Mouse (Mus musculus): Measurements from ENCODE around the gene Prg4.
A peak's percentile ranks its signal among the peaks of the same experiment; 100 is the strongest.

Gene Prg4

DNA sequence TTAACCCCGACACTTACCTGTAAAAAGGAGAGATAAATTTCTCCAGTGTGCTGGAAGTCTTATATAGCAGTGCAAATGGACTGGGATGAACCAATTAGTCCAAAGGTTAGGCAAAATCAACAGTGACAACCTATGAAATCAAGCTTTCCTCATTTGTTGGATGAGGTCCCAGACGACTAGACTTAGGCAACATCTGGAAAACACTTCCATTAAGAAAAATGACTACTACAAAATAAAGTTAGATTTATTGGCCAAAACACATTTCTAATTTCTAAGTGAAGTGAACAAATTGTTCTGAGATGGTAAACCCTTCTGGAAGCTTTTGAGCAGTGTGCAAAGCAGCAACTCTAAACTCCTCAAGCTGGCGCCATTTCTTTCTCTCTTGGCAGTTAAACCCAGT, at the start of gene Prg4:
Prg4 (minus strand) TSS at position 34 of the 400 bp plus-strand sequence.
- peak; percentile 70 for DNase-seq (ENCODE audit: low read depth, low spot score)

DNA sequence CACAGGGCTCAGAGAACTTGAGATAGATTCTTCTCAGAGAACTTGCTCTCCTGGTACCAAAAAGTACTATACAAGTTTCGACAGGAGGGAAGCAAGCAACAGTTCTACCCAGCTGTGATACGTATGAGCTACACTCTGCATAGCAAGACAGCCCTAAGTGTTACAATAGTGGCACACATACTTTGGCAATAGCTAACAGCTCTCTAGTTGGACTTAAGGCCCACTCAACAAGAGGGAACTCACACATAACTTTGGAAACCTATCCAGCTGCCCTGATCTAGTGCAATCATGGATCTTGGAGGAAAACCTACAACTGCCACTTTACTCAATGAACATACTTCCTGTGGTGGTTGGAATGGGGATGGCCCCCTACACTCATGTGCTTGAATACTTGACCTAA, 47.1 kb upstream of the Prg4 start:
- DNase-seq (ENCODE audit: low read depth, low spot score) = no peak

DNA sequence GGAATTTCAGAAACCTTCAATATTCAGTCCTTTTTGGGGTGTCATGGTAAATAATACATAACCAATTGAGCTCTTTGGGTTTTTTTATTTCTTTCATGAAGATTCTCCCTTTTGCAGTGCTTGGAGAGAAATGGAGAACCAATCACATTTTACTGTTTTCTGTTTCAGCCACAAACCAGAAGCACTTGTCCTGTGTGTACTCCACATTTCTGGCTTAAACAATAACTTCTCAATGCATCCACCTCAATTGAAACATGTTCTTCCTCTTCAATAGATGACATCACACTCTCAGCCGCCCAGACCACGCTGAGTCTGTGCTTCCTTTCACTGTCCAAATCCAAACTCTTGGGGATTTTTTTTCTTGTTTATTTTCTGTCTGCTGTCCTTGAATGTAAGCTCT, 39.8 kb upstream of the Prg4 start:
- no peak for DNase-seq (ENCODE audit: low read depth, low spot score)

DNA sequence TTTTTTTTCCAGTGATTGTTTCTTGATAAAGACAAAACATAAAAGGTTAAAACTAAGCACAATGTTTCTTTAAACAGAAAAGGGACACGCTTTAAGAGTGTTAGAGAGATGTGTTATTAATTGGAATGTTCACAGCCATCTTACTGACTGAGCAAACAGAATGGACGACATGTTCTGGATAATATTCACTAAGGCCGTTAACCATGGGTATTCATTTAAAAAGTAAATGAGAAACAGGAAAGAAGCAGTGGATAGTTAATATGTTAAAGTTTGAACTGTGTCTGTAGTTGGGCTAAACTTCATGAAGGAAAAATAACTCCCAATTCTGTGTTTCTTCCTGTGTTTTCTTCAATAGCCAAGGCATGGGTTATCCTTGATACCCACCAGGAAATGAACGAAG, 37.4 kb upstream of the Prg4 start:
- no peak for DNase-seq (ENCODE audit: low read depth, low spot score)

DNA sequence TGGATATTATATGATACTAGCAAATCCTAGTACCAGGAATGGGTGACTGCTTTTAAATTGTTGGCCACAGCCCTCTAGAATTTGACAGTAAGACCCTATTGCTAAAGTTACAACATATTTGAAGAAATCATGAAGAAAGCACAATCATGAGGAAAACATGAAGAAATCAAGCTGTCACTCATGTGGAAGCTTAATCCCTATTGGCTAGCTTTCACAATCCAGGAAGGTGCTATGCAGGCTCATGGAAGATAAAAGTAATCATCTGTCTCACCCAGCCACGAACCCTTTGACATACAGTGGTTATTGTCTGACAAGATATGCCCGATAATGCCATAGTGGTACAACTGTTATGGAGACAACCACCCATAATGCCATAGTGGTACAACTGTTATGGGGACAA, 32.2 kb upstream of the Prg4 start:
- DNase-seq (ENCODE audit: low read depth, low spot score) = no peak

DNA sequence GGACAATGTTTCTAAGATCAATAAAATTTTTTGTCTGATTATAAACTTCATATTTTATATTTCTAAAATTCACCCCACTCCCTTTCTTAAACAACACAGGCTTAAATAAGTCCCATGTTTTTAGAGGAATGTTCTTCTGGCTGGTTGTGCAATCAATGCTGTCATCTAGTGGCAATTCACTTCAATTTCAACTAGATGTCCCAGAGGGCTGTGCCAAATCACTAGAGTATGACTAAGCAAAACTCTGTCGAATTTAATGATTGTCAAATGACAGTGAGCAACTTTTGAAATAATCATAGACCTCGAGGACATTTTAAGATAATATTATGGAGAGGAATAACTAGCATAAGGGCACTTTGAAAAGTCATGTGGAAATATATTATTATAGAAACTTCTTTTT, 31.7 kb upstream of the Prg4 start:
- peak; percentile 86 for DNase-seq (ENCODE audit: low read depth, low spot score)

DNA sequence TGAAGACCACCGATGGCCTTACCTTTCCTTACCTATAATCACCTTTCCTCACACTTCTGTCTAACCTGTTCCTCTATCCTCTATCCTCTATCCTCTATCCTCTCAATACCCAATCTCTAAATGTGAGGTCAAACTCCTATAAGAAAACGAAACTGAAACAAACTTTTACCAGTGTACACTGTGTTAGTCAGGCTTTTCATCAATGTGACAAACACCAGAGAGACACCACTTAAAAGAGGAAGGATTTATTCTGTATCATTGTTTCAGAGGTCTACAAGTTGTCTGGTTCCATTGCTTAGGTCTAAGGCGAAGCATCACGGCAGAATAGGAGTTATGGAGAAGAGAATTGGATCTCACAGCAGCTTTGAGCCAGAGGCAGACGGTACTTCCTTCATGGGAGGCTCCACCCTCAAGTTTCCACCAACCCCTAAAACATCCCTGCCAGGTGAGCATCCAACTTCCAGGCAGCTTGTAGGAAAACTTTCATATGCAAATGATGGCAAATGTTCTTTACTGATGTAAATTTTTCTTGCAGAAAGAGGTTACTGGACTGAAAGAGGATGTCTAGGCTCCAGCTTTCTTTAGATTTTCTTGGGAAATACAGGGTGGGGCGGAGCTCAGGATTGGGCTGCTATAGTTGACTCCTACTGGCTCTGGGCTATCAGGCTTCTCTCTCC, 30.8 kb upstream of the Prg4 start:
- peak; percentile 19 for DNase-seq (ENCODE audit: low read depth, low spot score)

DNA sequence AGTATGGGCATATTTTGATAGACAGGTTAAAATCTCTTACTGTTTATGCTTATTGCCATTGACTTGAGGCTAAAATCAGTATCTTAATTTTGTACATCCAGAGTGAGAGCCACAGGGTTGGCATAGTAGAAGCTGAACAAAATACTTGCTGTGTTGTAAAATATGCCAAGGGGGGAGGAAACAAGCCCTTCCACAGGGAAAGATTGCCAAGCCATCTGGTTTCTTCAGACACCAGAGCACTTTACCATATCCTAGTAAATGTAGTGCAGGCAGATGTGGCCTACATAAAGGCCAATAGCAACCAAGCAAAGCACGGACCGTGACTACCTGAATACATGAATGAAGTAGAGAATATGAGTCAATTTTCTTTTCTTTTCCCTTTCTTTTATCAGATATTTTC, 23.2 kb upstream of the Prg4 start:
- no peak for DNase-seq (ENCODE audit: low read depth, low spot score)

DNA sequence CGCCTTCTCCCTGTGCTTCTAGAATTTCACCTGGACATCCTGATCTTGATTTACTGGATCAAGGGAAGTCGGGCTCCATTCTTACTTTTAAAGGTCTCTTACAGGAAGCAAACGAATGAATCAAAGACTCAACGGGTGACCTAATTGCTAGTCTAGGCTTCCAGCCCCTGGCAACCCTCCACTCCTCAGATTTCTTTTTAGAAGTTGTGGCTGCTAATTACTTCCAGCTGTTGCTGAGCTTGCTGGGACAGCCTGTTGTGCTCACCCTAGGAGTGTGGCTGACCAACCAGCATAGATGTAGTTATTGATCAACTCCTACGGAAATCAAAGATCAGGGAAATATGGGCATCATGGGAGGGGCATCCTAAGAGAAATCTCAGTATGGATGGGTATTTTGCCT, 14.7 kb upstream of the Prg4 start:
- DNase-seq (ENCODE audit: low read depth, low spot score) = peak; percentile 75

DNA sequence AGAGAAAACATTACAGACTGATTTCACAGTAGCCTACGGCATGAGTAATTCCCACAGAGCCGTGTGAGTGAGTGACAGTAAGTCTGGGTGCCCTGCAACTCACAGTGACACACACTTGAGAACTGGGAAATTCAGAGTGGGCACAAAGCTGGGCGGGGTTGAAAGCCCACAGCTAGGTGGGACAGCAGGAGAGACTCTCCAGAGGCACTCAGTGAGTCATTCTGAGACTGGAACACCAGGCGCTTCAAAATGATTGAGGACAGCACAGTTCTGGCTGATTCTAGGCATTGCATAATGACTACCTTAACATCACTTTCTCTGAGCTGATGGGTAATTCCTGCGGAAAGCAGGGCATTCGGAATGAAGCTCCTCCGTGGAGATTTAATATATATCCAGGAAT, 6.6 kb upstream of the Prg4 start:
- DNase-seq (ENCODE audit: low read depth, low spot score) = peak; percentile 65

DNA sequence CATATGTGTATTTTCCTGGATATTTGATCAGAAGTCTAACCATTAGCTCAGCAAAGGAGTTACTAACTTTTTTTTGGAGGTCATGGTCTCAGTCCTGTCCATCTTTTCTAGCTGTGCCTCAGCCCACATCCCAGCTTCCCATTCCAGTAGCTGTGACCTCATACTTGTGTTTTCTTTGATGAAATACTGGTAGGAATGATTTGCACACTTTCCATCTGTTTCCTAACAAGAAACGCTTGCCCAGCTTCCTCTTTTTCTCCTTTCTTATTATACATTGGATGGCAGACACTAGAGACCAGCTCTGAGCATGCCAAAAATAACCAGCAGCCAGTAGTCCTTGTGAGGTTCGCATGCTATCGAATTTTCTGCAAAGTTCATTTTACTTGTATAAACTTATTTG, 4.0 kb upstream of the Prg4 start:
- no peak for DNase-seq (ENCODE audit: low read depth, low spot score)

DNA sequence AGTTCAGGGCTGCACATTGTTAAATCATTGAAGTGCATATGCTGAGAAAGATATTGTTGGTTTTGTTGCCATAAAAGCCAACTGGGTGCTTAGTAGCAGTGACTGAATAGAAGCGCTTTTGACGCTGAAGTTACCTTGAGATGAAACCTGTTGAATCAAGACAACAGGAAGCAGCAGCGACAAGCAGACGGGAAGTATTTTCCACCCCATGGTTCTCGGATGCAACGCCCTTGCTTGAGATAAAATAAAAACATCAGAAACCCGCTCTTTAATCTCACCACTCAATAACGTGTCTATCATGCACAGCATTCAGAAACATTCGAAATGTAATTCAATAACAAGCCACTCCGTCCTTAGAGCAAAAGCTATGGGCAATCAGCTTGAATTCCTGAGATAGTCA, 601 bp downstream of the Prg4 start:
- DNase-seq (ENCODE audit: low read depth, low spot score) = no peak

DNA sequence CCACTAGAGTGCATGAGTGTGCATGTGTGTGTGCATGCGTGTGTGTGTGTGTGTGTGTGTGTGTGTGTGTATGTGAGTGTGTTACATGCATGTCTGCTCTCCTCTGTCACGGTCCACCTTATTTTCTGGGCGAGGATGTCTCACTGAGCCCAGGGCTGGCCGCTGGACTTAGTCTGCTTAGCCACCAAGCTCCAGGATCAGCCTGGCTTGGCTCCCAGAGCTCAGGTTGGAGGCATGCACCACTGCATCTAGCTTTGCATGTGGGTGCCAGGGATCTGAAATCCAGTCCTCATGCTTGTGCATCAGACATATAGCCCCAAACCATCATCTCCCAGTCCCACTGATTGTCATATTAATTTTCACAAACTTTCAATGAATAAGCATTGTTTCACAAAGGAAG, 2.3 kb downstream of the Prg4 start:
- no peak for DNase-seq (ENCODE audit: low read depth, low spot score)

DNA sequence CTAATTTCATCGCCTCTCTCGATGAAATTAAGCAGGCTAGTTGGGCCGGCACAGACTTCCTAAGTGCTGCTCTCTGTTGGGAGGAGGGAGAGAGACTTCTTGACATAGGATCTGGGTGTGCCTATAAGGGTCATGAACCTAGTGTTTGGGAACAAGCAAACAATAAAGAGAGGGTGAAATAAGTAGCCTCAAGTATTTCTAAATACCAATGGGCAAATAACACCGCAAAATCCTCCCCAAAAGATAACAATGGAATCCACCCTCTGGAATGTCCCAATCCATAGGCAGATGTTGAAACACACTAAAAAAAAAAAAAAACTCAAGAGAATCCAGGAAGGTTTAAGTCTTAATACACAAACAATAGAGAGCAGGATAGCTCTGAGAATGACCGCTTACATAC, 2.9 kb downstream of the Prg4 start:
- no peak for DNase-seq (ENCODE audit: low read depth, low spot score)

DNA sequence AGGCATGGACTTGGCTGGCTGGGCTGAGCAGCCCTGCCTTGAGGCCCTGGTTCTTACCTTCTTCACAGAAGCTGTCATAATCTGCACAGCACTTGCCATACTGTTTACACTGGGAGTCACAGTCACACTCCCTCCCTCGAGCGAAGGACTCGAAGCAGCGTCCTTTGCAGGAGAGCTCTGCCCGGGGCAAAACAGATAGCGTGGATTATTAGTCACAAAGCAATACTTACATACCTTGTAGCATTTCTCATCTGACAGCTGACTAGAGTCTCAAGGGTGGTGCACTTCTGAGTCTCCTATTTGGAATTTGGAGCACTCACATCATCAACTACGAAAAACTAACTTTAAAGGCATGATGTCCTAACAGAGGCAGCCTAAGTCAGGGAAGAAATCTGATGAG, 5.4 kb downstream of the Prg4 start:
- peak; percentile 70 for DNase-seq (ENCODE audit: low read depth, low spot score)

DNA sequence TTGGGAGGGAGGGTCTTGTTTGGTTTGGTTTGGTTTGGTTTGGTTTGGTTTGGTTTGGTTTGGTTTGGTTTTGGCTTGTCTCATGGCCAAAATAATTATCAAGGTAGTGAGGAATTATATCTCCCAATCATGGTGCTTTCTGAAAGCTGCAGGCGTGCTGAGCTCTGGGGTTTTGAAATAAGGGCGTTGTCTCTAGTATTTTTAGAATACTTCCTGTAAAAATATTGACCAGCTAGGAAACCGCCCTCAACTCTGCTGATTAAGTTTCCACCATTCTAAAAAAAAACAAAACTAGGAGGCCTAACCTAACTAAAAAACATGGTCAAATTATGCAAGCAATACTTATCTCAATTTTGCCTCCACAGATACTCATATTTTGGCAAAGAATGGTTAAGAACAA, 6.4 kb downstream of the Prg4 start:
- no peak for DNase-seq (ENCODE audit: low read depth, low spot score)

DNA sequence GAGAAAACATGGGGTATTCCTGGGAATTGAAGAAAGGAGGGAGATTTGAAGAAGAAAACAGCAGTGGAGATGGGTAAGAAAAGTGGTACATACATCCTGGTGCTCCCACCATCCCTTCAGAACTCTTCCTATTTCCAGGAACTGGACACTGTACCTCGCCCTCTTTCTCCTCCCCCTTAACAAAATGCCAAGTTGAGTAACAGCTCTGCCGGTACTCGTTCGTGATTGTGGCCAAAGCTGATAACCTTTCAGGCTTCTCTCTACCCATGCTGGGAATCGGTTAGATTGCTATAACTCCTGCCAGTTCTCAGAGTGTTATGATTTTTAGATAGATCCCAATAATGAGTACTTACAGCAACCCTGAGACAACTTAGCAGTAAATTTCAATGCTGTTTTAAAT, 7.0 kb downstream of the Prg4 start:
- no peak for DNase-seq (ENCODE audit: low read depth, low spot score)

DNA sequence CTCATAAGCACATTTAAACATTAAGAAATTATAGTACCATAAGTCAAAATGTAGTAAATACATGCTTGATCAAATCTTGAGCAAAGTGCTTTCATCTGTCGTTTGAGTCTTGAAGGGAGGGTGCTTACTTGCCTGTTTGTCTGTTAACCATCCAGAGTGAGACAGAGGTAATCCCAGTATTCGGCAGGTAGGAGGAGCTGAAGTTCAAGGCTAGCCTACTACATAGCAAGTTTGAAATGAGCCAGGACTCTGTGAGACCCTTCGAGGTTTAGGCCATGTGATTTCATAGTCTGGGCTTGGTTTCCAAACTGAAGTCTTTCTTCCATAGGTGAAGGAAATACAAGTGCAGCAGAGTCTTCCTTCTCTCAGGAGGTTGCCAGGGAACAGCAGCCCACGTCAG, 24.2 kb downstream of the Prg4 start:
- peak; percentile 12 for DNase-seq (ENCODE audit: low read depth, low spot score)

DNA sequence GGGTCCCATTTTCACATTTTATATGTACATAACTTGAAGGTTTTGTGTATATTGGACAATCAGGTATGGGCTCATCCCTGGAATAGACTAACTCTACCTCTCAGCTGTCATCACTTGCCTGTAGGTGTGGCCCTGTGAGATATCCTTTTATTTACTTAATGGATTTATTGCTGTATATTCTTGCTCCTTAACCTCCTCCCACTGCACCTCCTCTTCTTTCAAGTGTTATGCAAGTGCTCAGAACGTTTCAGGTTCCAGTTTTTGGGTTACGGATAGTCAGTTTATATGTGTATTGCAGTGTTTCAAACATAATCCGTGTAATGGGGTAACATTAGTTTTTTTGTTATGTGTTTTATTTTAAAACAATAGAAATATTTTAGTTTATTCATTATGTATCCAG, 27.3 kb downstream of the Prg4 start:
- no peak for DNase-seq (ENCODE audit: low read depth, low spot score)

DNA sequence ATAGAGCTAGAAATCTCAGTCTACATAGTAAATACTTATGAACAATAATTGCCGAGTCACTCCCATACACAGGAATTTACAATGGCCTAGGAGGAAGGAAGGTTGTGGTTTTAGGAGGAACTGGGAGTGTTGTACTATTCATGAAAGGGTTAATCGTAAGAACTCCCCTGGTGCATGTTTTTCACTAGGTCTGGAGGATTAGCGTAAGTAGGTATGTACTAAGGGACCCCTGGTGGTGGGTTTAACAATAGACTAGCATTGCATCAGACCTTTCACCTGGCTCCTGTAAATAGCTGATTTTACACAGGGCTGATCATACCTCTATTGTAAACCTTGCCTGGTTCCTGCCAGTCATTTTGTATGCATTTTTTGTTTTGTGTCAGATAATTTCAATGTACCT, 39.7 kb downstream of the Prg4 start:
- DNase-seq (ENCODE audit: low read depth, low spot score) = peak; percentile 9

DNA sequence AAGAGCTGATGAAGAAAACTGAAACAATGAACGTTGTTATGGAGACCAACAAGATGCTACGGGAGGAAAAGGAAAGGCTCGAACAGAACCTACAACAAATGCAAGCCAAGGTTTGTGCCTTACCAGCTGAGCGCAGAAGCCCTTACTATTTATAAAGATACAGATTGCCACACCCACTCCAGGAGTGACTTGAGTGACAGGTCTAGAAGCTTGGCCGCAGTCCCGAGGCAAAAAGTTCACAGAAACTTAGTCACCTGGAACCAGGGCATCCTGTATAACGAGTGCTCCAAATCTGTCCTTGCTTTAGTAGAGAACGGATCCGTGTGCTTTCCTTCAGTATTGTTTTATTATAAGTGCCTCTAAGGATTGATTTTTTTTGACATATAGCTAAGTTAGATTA, 40.3 kb downstream of the Prg4 start:
- no peak for DNase-seq (ENCODE audit: low read depth, low spot score)

DNA sequence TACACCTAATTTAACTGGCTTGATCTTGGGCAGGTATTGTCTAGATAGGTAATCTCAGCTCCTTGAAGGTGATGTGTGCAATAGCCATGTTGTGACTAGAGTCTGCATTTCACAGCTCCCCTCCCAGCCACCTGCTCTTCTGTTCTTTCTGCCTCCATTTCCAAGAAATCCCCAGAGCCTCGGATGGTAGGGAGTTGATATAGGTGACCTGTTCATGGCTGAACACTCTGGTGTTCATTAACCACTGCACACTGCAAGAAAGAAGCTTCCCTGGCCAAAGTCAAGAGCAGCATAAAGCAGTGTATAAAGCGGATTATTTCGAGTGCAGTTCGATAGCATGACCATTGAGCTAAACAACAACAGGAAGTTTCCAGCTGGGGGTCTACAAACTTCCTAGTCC, 47.5 kb downstream of the Prg4 start:
- no peak for DNase-seq (ENCODE audit: low read depth, low spot score)

DNA sequence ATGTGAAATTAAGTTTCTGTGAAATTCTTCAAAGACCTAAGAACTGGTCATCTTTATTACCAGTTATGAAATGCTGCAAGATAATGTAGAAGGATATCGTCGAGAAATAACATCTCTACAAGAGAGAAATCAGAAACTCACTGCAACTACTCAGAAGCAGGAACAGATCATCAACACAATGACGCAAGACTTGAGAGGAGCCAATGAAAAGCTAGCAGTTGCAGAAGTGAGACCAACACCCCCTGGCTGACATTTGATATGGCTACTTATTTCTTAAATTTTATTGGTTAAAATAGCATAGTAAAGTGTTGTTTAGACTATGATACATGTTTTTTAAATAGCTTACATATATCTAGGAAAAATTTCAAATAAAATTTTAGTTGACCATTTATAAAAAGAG, 50.0 kb downstream of the Prg4 start:
- no peak for DNase-seq (ENCODE audit: low read depth, low spot score)

DNA sequence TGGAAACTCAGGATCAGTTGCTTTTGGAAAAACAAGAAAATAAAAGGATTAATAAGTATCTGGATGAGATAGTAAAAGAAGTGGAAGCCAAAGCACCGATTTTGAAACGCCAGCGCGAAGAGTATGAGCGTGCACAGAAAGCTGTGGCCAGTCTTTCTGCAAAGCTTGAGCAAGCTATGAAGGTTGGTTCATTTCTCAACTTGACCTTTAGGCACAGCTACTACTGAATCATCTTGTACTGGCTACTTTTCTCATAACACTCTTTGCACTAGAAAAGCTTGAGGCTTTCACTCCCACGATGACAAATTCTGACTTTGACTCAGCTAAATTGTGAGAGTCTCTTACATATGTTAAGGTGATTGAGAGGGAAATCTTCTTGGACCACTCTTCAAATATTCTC, 56.0 kb downstream of the Prg4 start:
- no peak for DNase-seq (ENCODE audit: low read depth, low spot score)
